Mouse (Mus musculus) MEL (cell line): ENCODE data around the gene Aldh5a1. TPM values are rescaled to one million over a fixed set of nuclear protein-coding genes. Genes with fewer than 3 reads are reported as not detected.

ENCODE experiments used
- DNase-seq: peaks from one replicate; pipeline ENCODE4 v3.0.0; 2011; ENCODE audit warnings: low read depth, low spot score
- H3K27ac ChIP-seq: 2 replicates; pipeline ENCODE4 v1.5.1; 2012; ENCODE audit warnings: low read depth, mild to moderate bottlenecking, control low read depth, low read length, moderate library complexity; ENCODE audit not compliant: control insufficient read depth
- H3K27me3 ChIP-seq, 2 experiments: fragments of 150-350 bp in 1 of 2; sonication (generic) in 1 of 2; 2 replicates each; pipeline ENCODE4 v1.6.1; 2012; ENCODE audit warnings: low read length in 2 of 2, mild to moderate bottlenecking in 2 of 2, improper control_type of control experiment in 1 of 2, moderate library complexity in 1 of 2; ENCODE audit not compliant: insufficient read depth in 2 of 2, control insufficient read depth in 1 of 2
- H3K36me3 ChIP-seq, 2 experiments: 2 replicates each; pipeline ENCODE4 v1.6.1; 2012 to 2014; ENCODE audit warnings: low read length in 2 of 2, improper control_type of control experiment in 1 of 2, inconsistent platforms in 1 of 2, mild to moderate bottlenecking in 1 of 2; ENCODE audit not compliant: insufficient read depth in 2 of 2, control insufficient read depth in 1 of 2
- H3K4me1 ChIP-seq, 2 experiments: fragments of 150-350 bp in 1 of 2; sonication (generic) in 1 of 2; 2 replicates each; pipeline ENCODE4 v1.6.1; 2012; ENCODE audit warnings: low read length in 2 of 2, improper control_type of control experiment in 1 of 2, mild to moderate bottlenecking in 1 of 2; ENCODE audit not compliant: insufficient read depth in 2 of 2, control insufficient read depth in 1 of 2
- H3K4me3 ChIP-seq, 2 experiments: fragments of 150-350 bp in 1 of 2; sonication (generic) in 1 of 2; 2 replicates each; pipeline ENCODE4 v1.5.1; 2012; ENCODE audit warnings: low read depth in 2 of 2, low read length in 2 of 2, mild to moderate bottlenecking in 2 of 2, moderate library complexity in 2 of 2, control low read depth in 1 of 2, improper control_type of control experiment in 1 of 2; ENCODE audit not compliant: control insufficient read depth in 1 of 2, insufficient read depth in 1 of 2
- H3K79me2 ChIP-seq: 2 replicates; pipeline ENCODE4 v1.6.1; 2012; ENCODE audit warnings: mild to moderate bottlenecking, low read length, moderate library complexity; ENCODE audit not compliant: control insufficient read depth, poor library complexity, insufficient read depth
- H3K9ac ChIP-seq: 2 replicates; pipeline ENCODE4 v1.6.1; 2012; ENCODE audit warnings: low read depth, mild to moderate bottlenecking, control low read depth, low read length, moderate library complexity; ENCODE audit not compliant: control insufficient read depth, poor library complexity, severe bottlenecking
- H3K9me3 ChIP-seq: fragments of 150-350 bp; sonication (generic); replicated peaks from 2 replicates; pipeline ENCODE4 v1.6.1; 2012; ENCODE audit warnings: mild to moderate bottlenecking, low read length, improper control_type of control experiment, moderate library complexity; ENCODE audit not compliant: insufficient read depth
- BHLHE40 ChIP-seq: IDR thresholded peaks from 2 replicates; pipeline ENCODE4 v1.6.1; 2012; ENCODE audit warnings: low read depth, mild to moderate bottlenecking, inconsistent platforms, low read length, improper control_type of control experiment, borderline replicate concordance
- CHD2 ChIP-seq: IDR thresholded peaks from 2 replicates; pipeline ENCODE4 v1.6.1; 2011; ENCODE audit warnings: low read length, improper control_type of control experiment
- CTCF ChIP-seq, 3 experiments: IDR thresholded peaks in 2 of 3; conservative IDR thresholded peaks in 1 of 3; 2 replicates each; pipeline ENCODE4 v1.5.1; 2011 to 2012; ENCODE audit warnings: low read length in 3 of 3, low read depth in 2 of 3, mild to moderate bottlenecking in 2 of 3, improper control_type of control experiment in 1 of 3, inconsistent platforms in 1 of 3, mixed read lengths in 1 of 3, moderate library complexity in 1 of 3; ENCODE audit not compliant: control insufficient read depth in 1 of 3, insufficient read depth in 1 of 3, poor library complexity in 1 of 3, severe bottlenecking in 1 of 3
- E2F4 ChIP-seq: IDR thresholded peaks from 2 replicates; pipeline ENCODE4 v1.6.1; 2011; ENCODE audit warnings: low read depth, low read length, improper control_type of control experiment, borderline replicate concordance
- ELF1 ChIP-seq: IDR thresholded peaks from 2 replicates; pipeline ENCODE4 v1.6.1; 2014; ENCODE audit warnings: low read depth, mild to moderate bottlenecking, inconsistent platforms, low read length, improper control_type of control experiment, moderate library complexity
- EP300 ChIP-seq, 2 experiments: IDR thresholded peaks; 2 replicates each; pipeline ENCODE4 v1.6.1; 2011; ENCODE audit warnings: improper control_type of control experiment in 2 of 2, low read length in 2 of 2, low read depth in 1 of 2, mild to moderate bottlenecking in 1 of 2
- ETS1 ChIP-seq: IDR thresholded peaks from 2 replicates; pipeline ENCODE4 v1.6.1; 2012; ENCODE audit warnings: low read depth, mild to moderate bottlenecking, inconsistent platforms, low read length, improper control_type of control experiment, moderate library complexity
- GABPA ChIP-seq: IDR thresholded peaks from 2 replicates; pipeline ENCODE4 v1.6.1; 2012; ENCODE audit warnings: low read depth, mild to moderate bottlenecking, inconsistent platforms, low read length, improper control_type of control experiment, moderate library complexity
- GATA1 ChIP-seq: IDR thresholded peaks from 2 replicates; pipeline ENCODE4 v1.6.1; 2011; ENCODE audit warnings: low read depth, low read length, improper control_type of control experiment
- JUND ChIP-seq: IDR thresholded peaks from 2 replicates; pipeline ENCODE4 v1.6.1; 2011; ENCODE audit warnings: low read depth, mild to moderate bottlenecking, improper control_type of control experiment, low read length
- KAT2A ChIP-seq: conservative IDR thresholded peaks from 2 replicates; pipeline ENCODE4 v1.6.1; 2012; ENCODE audit warnings: low read depth, low read length, improper control_type of control experiment, inconsistent platforms
- MAFK ChIP-seq: IDR thresholded peaks from 2 replicates; pipeline ENCODE4 v1.6.1; 2011; ENCODE audit warnings: low read depth, mild to moderate bottlenecking, low read length, improper control_type of control experiment, borderline replicate concordance
- MXI1 ChIP-seq: IDR thresholded peaks from 2 replicates; pipeline ENCODE4 v1.6.1; 2011; ENCODE audit warnings: mild to moderate bottlenecking, low read depth, low read length, improper control_type of control experiment
- MYC ChIP-seq: IDR thresholded peaks from 2 replicates; pipeline ENCODE4 v1.6.1; 2011; ENCODE audit warnings: low read depth, mild to moderate bottlenecking, low read length, improper control_type of control experiment, moderate library complexity
- NELFE ChIP-seq: IDR thresholded peaks from 2 replicates; pipeline ENCODE4 v1.6.1; 2011; ENCODE audit warnings: low read depth, low read length, improper control_type of control experiment
- NRF1 ChIP-seq: IDR thresholded peaks from 2 replicates; pipeline ENCODE4 v1.6.1; 2014; ENCODE audit warnings: low read depth, mild to moderate bottlenecking, inconsistent platforms, low read length, improper control_type of control experiment, moderate library complexity; ENCODE audit not compliant: poor library complexity, insufficient read depth, severe bottlenecking
- POLR2A ChIP-seq, 2 experiments: IDR thresholded peaks; 2 replicates each; pipeline ENCODE4 v1.6.1; 2011 to 2012; ENCODE audit warnings: low read length in 2 of 2, mild to moderate bottlenecking in 2 of 2, control low read depth in 1 of 2, improper control_type of control experiment in 1 of 2, low read depth in 1 of 2, moderate library complexity in 1 of 2; ENCODE audit not compliant: control insufficient read depth in 1 of 2, insufficient read depth in 1 of 2, poor library complexity in 1 of 2
- POLR2AphosphoS2 ChIP-seq: IDR thresholded peaks from 2 replicates; pipeline ENCODE4 v1.6.1; 2011; ENCODE audit warnings: low read length, improper control_type of control experiment
- POLR2AphosphoS5 ChIP-seq: IDR thresholded peaks from 2 replicates; pipeline ENCODE4 v1.6.1; 2012; ENCODE audit warnings: low read depth, borderline replicate concordance, mild to moderate bottlenecking, inconsistent platforms, low read length, moderate library complexity, mixed read lengths
- SIN3A ChIP-seq: IDR thresholded peaks from 2 replicates; pipeline ENCODE4 v1.6.1; 2012; ENCODE audit warnings: low read length, improper control_type of control experiment, inconsistent platforms
- SMC3 ChIP-seq: IDR thresholded peaks from 2 replicates; pipeline ENCODE4 v1.6.1; 2011; ENCODE audit warnings: low read depth, low read length, improper control_type of control experiment
- USF1 ChIP-seq: IDR thresholded peaks from 2 replicates; pipeline ENCODE4 v1.6.1; 2014; ENCODE audit warnings: low read depth, mild to moderate bottlenecking, inconsistent platforms, low read length, improper control_type of control experiment, moderate library complexity
- ZC3H11A ChIP-seq: IDR thresholded peaks from 2 replicates; pipeline ENCODE4 v1.6.1; 2012; ENCODE audit warnings: low read depth, mild to moderate bottlenecking, inconsistent platforms, low read length, improper control_type of control experiment
- ZKSCAN1 ChIP-seq: IDR thresholded peaks from 2 replicates; pipeline ENCODE4 v1.6.1; 2012; ENCODE audit warnings: low read depth, mild to moderate bottlenecking, inconsistent platforms, low read length, improper control_type of control experiment, moderate library complexity
- ZMIZ1 ChIP-seq: IDR thresholded peaks from 2 replicates; pipeline ENCODE4 v1.6.1; 2012; ENCODE audit warnings: low read depth, mild to moderate bottlenecking, inconsistent platforms, low read length, improper control_type of control experiment, moderate library complexity
- ZNF384 ChIP-seq: IDR thresholded peaks from 2 replicates; pipeline ENCODE4 v1.6.1; 2012; ENCODE audit warnings: low read depth, mild to moderate bottlenecking, inconsistent platforms, low read length, improper control_type of control experiment
- polyA plus RNA-seq, 2 experiments: library from polyadenylated mRNA; stranded (reverse) in 1 of 2; unstranded in 1 of 2; fragments of >175 nt in 1 of 2; fragments of >200 nt in 1 of 2; gene quantifications; 2 replicates each; pipeline versions ENCODE4 v1.2.1 to v1.2.4; 2012; ENCODE audit warnings: low replicate concordance in 2 of 2, low read depth in 1 of 2; ENCODE audit not compliant: insufficient read length in 2 of 2, insufficient read depth in 1 of 2, missing spikeins in 1 of 2
- total RNA-seq: library from RNA; depleted of rRNA; stranded (reverse); fragments of 300-350 nt; gene quantifications from 2 replicates; pipeline ENCODE4 v1.2.3, GENCODE M21; 2012

Gene Aldh5a1
- total and polyA plus RNA-seq, 3 experiments, result 0.04 to 0.15 TPM; not detected in 1

DNA sequence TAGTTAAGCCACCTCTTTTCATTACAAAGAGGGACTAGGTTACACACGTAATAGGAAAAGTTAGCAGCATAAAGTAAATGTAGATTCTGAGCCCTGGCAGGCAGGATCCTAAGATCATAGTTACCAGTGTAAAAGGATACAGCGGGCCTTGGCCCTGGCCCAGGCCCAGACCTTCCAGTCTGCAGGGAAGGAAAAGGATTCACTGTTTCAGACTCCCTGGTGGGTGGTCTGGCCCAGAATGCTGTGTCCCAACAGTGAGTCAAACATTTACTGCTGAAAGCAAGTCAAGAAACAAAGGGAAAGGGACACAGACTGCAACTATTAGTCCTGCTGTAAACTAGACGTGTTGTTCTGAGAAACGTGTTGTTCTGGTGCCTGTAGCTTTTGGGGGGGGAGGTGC is 8.1 kb upstream of the Aldh5a1 start:
- no peaks in the 10 kb centered on the region for H3K9me3 ChIP-seq
- no peak for TF ChIP-seq CHD2
- no peak for TF ChIP-seq JUND
- no peak for TF ChIP-seq SMC3
- TF ChIP-seq EP300 (IDR thresholded peaks at IDR 0.05; ENCODE audit: low read depth in 1 of 2, low read length in 2 of 2), result no peak
- no peak for DNase-seq
- no peaks in the 10 kb centered on the region for H3K4me1 ChIP-seq
- no peak overlapping the region for H3K4me3 ChIP-seq
- H3K9ac ChIP-seq, result no peak overlapping the region
- H3K27me3 ChIP-seq, result peaks cover 4 to 9% of the 10 kb centered on the region in 2 experiments
- no peak overlapping the region for H3K27ac ChIP-seq
- H3K36me3 ChIP-seq, result no peaks in the 10 kb centered on the region
- H3K79me2 ChIP-seq, result no peaks in the 10 kb centered on the region

DNA sequence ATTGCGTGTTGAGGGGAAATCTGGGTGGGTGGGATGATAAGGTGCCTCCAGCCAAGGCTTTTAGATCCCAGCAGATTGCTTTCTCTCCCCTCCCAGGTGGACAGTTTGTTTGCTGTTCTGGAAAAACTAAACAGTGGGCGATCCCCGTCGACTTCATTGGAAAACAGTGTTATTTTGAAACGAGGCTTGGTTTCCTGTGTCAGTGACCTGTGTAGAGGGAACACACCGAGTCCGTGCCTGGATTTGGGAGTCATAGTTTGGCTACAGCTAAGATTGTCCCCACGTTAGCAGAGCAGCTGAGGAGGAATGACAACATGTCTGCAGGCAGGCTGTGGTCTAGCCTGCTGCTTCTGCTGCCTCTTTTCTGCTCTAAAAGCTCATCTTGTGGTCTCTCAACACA is 5.8 kb upstream of the Aldh5a1 start:
- Histone ChIP-seq H3K27me3 (peaks cover 4 to 9% of the 10 kb centered on the region in 2 experiments), H3K4me1 (no peaks in the 10 kb centered on the region), H3K4me3 (no peak overlapping the region), H3K27ac (no peak overlapping the region), H3K9me3 (no peaks in the 10 kb centered on the region), H3K9ac (no peak overlapping the region), H3K36me3 (peaks cover 0 to 3% of the 10 kb centered on the region in 2 experiments; a peak in 1 of 4 replicates), H3K79me2 (no peaks in the 10 kb centered on the region)
- DNase-seq, result no peak
- no peak for TF ChIP-seq POLR2A (IDR thresholded peaks at IDR 0.05; ENCODE audit: control insufficient read depth in 1 of 2, insufficient read depth in 1 of 2, low read depth in 1 of 2, low read length in 2 of 2, poor library complexity in 1 of 2)
- no peak for TF ChIP-seq ZNF384
- TF ChIP-seq MXI1, result no peak
- TF ChIP-seq ZMIZ1, result no peak
- no peak for TF ChIP-seq POLR2AphosphoS2

DNA sequence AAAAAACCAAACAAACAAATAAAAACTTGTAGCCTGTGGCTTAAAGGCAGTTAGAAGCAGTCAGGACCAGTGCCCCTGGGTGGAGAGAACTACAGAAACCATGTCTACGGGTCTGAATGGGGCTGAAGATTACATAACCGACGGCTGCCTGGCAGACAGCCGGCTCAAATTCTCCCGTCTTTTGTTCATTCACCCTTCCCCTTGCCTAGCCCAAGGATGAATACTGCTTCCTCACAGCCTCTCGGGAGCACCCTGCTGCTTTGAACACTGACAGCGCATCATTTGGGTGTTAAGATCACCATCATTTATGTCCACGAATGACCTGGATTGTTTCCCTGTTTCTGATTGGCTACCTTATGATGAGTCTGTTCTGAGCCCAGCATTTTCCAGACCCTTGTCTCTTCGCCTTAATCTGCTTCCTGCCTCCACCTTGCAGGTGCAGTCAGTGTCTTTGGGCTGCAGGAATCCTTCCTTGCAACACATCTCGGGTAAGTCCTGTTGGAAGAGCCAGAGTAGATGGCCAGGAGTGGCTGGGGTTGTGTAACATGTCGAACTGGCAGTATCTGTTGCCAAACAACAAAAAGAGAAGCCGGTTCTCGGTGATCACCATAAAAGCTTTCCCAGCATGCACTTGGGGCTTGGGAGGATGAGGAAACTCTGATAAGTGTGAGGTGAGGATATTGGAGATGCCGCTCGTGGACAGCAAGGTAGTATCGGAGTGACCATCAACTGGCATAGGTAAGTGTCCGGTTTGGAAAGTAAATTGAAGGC is 5.2 kb upstream of the Aldh5a1 start, which contains the start of gene Gpld1:
Gpld1 (plus strand) TSS at position 641 of the 771 bp plus-strand sequence.
- Histone ChIP-seq H3K27ac (no peak within 1 kb of the TSS), H3K36me3 (peaks cover 0 to 3% of the 10 kb centered on the region in 2 experiments; a peak in 1 of 4 replicates), H3K4me1 (no peaks in the 10 kb centered on the region; a peak in 1 of 4 replicates), H3K9me3 (no peaks in the 10 kb centered on the region), H3K9ac (no peak within 1 kb of the TSS), H3K27me3 (peaks cover 4 to 9% of the 10 kb centered on the region in 2 experiments), H3K79me2 (no peaks in the 10 kb centered on the region), H3K4me3 (no peak within 1 kb of the TSS)
- DNase-seq, result no peak
- TF ChIP-seq NELFE, result no peak
- TF ChIP-seq ZKSCAN1, result no peak
- TF ChIP-seq GATA1, result no peak
- no peak for TF ChIP-seq SIN3A
- TF ChIP-seq USF1, result no peak
- TF ChIP-seq ETS1, result no peak
- no peak for TF ChIP-seq CHD2
- no peak for TF ChIP-seq CTCF (IDR thresholded peaks at IDR 0.05 in 2 of 3, conservative IDR thresholded peaks at IDR 0.05 in 1 of 3; ENCODE audit: control insufficient read depth in 1 of 3, insufficient read depth in 1 of 3, low read depth in 2 of 3, low read length in 3 of 3, poor library complexity in 1 of 3, severe bottlenecking in 1 of 3)
- no peak for TF ChIP-seq MAFK
- no peak for TF ChIP-seq POLR2AphosphoS5
- no peak for TF ChIP-seq E2F4
- TF ChIP-seq POLR2A (IDR thresholded peaks at IDR 0.05; ENCODE audit: control insufficient read depth in 1 of 2, insufficient read depth in 1 of 2, low read depth in 1 of 2, low read length in 2 of 2, poor library complexity in 1 of 2), result no peak
- TF ChIP-seq NRF1, result no peak
- TF ChIP-seq ZC3H11A, result no peak
- TF ChIP-seq KAT2A, result no peak
- no peak for TF ChIP-seq GABPA
- no peak for TF ChIP-seq BHLHE40
- TF ChIP-seq ELF1, result no peak
- no peak for TF ChIP-seq MYC
